Mouse (Mus musculus) 3134 (cell line): ENCODE data around the gene Vdr.

ENCODE experiments used
- DNase-seq: peaks from one replicate; pipeline ENCODE4 v3.0.0-alpha.2; 2011; ENCODE audit warnings: low spot score; ENCODE audit not compliant: insufficient read length; ENCODE audit errors: extremely low read depth

The Vdr gene

DNA sequence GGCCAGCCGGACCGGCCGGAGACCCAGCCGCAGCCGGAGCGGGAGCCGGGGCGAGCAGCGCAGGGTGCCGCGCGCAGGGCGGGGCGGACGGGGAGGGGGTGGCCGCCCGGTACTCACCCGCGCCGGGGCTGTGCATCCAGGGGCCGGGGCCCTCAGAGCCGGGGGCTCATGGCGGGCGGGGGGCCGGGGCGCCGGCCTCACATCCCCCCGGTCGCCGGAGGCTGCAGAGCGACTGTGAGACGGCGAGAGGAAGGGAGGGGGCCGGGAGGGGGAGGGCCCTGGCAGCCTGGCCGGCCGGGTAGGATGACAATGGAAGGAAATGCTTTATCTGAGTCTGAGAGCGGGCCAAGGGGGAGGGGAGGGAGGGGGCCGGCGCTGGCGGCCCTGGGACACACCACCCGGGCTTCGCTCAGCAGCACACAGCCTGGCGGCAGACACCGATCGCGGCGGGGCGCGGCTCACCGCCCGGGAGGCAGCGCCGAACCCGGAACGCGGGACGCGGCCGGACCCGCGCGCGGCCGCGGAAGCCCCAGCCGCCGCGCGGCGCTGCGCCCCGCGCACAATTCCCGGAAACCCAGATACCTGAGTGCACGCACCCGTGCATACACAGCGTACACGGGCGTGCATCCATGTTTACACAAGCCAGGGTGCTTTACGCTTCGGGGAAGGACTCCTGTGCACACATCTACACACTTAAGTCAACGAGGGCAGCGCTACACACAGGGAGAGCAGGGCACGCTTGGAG is 79.0 kb downstream of the Vdr start:
- DNase-seq, result peak; percentile 89

DNA sequence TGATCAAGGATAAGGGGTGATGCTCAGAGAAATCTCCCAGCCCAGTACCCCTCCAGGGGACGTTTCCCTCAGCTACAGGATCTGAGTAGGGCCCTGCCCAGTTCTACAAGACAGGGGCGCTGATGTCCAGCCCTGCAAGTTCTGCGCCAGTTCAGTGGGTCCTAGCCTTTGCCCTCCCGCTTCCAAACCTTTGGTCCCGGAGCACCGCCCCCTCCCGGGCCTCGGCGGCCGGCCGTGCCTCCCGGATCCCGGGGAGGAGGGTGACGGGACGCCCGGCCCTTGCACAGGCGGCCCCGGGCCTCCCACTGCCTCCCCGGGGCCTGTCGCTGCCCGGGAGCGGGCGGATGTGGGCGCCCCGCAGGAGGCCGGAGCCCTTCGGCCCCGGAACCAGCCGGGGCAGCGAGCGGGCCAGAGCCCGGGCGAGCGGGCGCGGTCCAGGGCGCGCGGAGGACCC is 79.6 kb downstream of the Vdr start:
- peak; percentile 70 for DNase-seq

DNA sequence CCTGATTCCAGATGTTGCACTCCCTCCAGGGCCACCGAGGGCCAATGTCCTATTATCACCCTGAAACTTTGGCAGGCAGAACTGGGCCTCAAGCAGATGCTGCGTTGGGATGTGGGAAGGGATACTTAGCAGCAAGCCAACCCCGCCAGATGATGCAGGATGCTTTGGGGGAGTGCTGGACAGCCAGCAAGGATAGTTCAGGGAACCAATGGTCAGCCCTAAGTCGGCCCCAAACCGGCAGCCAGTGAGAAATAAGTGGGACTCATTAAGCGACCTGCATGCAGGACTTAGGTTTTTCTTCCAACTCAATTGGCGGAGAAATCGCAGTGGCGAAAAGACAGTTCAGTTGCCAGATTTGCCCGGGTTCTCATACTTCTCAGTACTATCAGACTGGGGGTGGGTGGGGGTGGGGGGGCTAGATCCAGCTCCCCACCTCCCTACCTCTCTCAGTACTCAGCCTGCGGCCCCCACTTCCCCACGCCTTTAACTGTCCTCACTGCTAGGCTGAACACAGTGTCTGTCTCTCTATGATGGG is 80.1 kb downstream of the Vdr start:
- DNase-seq, result no peak

DNA sequence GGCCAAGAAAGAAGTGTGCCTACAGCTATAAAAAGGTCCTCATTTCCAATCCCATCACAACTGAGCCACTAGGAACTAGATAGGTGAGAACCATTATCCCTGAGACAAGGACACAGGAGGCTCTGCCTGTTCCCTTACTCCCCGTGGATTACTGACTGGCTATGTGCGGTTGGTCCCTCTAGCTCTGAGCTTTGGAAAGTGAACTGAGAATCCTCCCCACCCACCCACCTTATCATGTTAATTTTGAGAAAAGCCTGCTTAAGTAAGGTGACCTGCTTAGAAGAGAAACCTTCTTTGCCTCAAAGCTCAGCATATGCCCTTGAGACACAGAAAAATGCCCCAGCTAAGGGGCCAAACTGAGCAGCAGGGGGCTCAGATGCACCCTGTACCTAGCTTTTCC is 81.0 kb downstream of the Vdr start:
- DNase-seq, result no peak

DNA sequence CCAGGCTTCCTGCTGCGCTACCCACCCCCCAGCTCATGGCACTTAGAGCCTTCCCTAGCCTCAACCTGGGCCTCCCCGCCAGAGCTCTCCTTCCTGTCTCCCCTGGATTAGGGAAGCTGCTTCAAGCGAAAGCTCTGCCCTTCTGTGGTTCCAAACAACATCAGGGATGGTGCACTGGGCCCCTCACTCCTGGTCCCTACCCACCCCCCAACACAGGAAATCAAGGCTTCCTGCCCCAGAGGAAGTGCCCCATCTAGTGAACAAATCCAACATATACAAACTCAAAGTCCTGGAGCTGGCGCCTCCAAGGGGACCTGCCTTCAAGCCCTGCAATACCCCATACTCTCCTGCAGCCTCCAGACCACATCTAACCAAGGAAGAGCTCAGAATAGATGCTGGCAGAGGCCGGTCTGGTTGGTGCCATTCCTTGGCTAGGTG is 81.5 kb downstream of the Vdr start:
- DNase-seq, result no peak

DNA sequence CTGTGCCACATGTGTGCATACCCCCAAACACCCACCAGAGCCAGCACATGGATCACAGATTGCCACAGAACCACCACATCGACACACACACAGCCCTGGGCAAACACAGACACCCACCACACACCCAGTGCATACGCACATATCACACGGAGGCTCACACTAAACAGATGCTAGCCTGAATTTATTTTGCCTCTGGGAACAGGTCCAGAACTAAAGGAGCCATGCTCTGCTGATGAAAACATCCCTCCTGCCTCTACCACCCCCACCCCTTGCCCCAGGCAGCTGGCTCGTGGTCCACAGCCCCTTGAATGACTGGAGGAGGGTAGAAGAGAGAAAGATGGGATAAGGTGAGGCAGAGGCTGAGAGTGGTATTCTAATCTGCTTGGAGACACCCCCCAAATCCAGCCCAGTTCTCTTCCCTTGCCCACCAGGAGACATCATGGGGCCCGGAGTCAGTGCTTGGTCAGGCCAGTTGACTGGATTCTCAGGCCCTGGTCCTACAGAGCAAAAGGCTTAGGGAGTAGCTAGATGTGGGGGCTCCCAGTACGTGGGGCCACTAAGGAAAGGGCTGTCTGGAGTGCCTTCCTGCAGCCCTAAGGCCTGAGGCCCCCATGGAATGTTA is 82.1 kb downstream of the Vdr start:
- no peak for DNase-seq

DNA sequence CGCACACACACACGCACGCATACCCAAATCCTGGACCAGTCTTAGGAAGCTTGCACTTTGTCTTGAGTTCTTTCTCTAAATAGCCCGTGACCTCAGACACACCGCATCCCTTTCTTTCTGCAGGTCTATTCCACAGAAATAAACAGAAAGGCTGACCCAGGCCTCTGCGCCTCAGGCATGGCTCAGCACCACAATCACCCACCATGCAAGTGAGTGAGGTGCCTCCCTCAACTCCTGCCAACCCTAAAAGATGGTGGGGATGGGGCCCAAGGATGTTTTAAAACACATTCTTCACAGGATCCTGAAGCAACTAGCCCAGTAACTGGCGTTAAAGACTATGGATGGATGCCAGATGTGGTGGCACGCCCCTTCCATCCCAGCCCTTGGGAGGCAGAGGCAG is 83.0 kb downstream of the Vdr start:
- DNase-seq, result no peak

DNA sequence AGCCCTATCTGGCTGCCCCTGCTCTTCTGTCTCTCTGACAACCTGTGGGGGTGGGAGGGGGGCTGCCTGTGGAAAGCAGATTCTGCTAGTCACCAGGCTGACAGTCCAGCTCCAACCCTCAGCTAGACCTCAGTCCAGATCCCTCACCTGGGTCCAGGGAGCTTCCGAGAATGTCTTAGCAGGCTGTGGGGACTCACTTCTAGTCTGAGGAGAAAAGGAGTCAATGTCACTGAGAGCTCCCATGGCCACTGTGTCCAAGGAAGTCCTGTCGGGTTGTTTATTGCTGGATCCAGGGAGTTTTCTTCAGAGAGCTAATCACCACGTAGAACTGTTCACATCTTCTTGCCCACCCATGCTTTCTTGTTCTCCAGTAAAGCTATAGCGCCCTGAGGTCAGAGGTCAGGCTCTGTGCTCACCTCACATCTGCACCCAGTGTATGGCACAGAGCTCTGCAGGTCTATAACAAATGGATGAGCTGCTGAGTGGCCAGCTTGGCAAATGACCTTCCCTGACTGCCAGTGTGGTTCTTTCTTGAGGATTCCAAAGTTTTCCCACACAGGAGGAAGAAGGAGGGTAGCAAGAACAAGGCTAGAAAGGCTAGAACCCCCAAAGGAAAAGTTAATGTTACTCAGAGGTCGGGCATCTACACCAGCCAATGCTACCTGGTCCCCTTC is 83.7 kb downstream of the Vdr start:
- no peak for DNase-seq

DNA sequence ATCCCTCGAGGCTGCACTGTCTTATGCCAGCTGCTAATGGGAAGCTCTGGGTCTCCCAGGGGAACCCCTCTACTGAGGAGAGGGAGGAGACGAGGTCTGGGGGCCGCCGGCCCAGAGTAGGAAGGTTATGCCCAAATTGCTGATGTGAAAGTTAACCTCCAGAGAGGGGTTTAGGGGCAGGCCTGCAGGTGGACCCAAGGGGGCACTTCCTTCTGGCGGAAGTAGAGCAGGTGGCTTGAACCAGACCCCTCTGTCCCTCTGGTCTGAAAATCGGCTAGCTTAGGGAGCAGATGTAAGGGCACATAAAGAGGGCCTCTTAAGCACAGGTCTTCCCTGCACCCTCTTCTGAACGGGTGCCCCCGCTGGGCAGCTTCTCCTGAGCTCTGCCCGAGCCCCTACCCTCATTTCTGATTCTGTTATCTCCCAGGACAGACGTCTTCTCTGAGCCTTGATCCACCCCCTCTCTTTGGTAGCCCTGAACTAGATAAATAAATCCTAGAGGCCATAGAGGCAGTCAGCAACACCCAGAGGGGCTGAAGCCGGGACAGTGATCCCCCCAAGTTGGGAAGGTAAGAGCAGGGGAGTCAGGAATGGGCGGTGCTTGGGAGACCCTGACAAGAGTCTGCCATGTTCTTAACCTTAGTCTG is 84.4 kb downstream of the Vdr start:
- DNase-seq, result no peak

DNA sequence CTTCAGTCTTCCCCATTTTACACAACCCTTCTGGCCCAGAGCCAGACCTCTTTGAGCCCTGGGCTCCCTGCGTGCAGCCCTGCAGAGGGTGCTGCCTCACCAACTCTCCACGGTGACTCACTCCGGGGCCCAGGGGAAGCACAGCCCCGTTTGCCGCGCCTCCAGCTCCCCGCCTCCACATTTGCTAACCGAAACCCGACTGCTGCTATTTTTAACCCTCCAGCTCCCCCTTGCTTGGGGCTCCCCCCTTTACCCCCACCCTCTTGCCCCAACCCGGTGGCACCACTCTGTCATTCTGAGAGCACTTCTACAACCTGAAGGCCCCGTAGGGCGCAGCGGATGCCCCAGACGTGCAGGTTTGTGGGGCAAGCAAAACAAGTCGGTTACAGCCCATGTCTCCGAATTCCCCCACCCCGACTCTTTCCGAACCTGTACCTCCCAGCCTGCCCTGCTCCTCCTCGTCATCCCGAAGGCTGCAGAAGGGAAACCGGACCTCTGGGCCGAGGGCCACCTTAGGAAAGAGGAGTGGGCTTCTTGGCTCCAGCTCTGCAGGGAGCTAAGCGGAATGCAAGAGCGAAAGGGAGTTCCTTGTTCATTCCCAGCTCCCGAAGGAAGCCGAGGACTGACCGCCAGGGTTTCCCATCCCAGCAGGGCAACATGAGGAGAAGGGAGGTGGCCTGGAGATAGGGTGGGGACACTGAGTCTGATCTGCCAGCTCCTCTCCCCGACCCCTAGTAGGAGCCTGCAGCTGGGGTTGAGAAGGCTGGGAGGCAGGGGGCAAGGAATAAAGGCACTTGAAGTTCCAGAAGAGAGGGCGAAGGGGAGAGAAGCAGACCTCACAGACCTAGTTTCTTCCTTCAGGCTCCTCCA is 85.1 kb downstream of the Vdr start:
- DNase-seq, result peak; percentile 92

DNA sequence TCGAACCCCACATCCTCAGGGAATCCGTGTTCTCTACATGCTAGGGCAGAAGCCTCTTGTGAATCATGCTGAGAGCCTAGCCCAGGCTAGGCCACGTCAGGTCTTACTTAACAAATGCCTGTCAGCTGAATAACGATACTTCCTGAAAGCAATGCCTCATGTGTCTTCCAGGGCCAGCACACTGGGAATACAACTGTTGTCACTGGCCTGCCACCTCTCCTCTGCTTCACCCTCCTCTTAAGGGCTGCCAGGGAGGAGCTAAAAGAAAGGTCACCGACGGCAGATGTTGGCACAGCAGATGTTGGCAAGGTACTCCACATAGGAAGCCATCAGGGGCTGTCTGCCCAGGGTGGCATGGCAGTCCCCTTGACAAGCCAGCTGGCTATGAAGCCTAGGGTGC is 86.4 kb downstream of the Vdr start:
- peak; percentile 58 for DNase-seq

DNA sequence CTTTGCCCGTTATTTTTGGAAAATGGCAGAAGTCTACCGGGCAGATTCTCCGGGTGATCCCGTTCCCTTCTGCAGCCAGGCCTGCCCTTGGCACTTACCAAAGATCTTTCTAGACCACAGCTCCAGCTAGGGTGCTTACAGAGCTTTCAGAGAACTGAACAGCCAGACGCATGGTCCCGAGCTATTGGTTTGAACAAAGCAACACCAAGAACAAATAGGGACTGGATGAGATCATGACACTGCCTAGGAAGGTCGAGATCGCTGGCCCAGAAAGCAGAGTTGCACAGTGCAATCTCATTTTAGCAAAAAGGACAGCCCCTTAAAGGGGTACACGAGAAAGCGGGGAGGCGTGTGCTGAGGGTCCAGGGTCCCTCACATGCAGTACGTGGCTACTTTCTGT is 87.0 kb downstream of the Vdr start:
- DNase-seq, result no peak

DNA sequence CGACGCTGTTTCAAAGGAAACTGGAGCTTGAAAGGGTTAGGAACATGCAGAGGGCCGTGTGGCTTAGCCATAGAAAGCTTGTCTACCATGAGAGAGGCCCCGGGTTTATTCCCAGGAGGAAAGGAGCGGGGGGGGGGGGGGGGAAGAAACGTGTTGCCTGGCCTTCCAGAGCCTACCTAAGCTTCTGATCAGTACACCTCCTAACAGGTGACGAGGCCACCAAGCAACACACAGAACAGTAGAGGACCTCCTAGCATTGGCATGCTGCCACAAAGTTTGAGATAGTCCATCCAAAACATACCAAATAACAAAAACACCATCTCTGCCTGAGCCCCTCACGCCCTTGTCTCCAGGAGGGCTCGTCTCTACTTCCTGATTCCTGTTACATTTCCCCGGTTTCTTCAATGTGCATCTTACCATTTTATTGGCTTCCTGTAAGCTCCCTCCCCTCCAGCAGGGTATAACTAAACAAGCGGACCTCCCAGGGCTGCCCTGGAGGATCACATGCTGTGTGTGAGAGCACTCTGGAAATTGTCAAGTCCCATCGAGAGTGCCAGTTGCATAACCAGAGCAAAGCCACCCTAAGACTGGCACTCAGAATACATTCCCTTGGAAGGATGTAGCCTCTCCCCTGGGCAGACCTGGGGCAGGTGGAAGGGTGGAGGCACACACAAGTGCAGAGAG is 87.7 kb downstream of the Vdr start:
- no peak for DNase-seq

DNA sequence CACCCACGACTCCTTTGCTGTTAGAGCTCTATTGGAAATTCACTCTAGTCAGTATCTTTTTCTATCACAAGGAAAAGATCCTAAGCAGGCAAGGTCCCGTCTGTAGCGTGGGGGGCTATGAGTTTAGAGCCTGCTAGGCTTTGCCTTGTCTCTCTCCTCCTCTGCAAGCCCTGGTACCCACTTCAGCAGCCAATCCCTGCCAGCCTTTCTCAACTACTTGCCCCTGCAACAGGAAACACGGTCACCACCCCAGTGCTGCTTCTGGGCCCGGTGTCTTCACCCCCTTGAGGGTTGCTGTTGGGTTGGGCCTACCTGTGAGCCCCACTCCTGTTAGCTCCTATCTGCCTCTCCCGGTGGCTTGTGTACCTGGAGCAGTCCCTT is 88.5 kb downstream of the Vdr start:
- no peak for DNase-seq

DNA sequence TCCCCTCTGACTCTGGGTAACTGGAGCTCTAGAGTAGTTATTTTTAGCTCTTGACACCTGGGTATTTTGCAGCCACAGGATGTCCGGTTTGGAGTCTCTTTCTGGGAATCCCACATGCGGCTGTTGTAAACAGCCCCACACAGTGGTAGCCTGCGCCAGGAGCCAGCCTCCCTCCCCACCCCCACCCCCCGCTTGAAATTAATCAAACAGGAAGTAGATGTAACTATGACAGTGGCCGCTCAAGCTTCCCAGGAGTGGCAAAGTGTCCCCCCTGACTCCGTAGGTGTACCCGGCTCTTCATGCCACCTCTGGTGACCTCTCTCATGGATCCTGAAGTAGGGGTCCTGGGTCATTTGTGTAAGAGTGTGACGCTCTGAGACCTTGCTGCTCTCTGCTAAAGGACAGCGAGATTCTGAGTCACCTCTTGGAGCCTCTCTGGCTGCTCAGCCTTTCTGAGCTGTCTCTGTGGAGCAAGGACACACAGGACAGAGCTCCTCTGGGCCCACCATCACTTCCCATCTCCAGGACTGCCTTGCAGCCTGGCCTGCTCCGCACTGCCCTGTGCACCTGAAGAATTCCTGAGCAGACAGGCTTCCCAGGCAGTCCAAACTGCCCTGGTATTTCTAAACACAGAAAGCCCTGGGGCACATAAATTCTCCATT is 89.0 kb downstream of the Vdr start:
- peak; percentile 73 for DNase-seq

DNA sequence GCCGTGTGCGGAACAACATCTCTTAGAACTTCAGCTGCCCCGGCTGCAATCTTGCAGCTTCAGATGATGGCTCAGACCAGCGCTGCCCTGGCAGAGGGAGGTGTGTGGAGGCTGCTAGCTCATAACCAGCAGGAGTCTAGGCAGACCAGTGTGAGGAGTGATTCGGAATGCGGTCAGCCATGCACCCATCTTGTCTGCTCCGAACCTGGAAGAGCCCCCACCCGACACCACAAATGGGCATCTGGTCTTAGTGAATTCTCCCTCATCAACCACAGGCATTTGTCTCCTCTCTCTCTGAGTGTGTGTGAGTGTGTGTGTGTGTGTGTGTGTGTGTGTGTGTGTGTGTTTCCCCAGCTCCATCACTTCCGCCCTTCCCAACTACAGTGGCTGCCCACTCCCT is 90.5 kb downstream of the Vdr start:
- no peak for DNase-seq

DNA sequence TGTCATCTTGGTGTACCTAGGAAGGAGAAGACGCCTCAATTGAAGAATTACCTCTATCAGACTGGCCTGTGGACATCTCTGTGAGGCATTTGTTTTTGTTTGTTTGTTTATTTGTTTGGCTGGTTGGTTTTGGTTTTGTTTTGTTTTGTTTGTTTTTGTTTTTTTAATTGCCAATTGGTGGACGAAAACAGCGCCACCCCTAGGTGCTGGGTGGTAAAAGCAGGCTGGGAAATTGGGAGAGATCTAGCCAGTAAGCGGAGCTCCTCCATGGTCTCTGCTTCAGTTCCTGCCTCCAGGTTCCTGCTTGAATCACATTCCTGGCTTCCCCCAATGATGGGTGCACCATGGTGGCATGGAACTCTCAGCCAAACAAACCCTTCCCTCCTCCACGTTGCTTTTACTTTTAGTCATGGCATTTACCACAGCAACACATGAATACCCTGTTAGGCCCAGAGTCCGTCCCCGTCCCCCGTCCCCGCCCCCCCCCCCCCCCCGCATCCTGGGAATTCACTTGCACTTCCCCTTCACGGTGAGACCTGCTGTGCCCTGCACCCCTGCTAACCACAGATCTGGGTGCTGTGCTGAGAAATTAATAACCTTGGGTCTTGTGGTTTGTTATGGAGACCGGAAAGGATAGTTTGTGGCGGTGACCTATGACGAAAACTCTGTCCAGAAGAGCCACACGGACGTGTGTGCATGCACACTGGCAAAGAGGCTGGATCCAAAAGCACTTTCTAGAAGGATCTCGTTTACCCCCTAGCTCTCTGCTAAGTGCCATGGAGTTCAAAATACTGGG is 94.0 kb downstream of the Vdr start:
- no peak for DNase-seq

DNA sequence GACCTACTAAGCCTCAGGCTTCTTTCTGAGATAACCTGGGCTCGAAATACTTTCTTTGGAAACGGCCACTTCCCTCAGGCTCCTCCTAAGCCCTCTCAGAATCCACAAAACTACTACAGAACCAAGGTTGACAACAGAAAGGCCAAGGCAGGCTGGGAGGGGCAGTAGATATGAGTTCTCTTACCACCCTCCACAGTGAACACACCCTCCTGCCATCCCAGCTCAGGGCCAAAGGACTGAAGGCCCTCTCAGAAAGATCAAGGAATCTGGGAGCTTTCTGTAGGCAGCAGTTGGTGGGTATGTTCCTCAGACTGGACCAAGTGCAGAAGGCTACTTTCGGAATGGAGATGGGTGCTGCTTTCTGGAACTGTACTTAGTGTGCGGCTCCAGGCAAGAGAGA is 95.2 kb downstream of the Vdr start:
- DNase-seq, result no peak
